Mouse (Mus musculus): ENCODE results near the gene Senp7.
"Not testable (repeated sequence)": the region's sequence is repeated elsewhere in the genome, so short reads cannot be mapped to it uniquely, and the experiment has no call there.

Gene Senp7

DNA sequence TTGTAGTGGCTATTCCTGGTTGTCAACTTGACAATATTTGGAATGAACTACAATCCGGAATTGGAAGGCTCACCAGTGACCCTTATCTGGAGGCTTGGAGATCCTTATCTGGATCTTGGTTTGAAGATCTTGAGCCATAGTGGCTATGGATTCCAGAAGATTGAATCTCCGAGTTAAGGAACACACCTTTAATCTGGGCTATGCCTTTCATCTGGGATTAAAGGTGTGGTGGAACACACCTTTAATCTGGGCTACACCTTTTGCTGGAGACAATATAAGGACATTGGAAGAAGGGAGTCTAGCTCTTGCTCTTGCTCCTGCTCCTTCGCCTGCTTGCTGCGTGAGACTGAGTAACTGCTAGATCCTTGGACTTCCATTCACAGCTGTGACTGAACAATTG lies at the start of gene Senp7:
TSS of gene Senp7 (plus strand) at position 301 of the 400 bp plus-strand sequence.
- CTCF ChIA-PET, result not testable (repeated sequence)

DNA sequence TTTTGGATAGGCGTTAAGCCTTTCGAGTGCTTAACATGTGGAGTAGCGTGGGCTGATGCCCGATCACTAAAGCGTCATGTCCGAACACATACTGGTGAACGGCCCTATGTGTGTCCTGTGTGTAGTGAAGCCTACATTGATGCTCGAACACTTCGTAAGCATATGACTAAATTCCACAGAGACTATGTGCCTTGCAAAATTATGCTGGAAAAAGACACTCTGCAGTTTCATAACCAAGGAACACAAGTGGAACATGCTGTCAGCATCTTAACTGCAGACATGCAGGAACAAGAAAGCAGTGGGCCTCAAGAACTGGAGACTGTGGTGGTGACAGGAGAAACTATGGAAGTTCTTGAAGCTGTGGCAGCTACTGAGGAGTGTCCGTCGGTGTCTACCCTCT lies 41.3 kb upstream of the Senp7 start:
- CTCF ChIA-PET, result no interaction called here

DNA sequence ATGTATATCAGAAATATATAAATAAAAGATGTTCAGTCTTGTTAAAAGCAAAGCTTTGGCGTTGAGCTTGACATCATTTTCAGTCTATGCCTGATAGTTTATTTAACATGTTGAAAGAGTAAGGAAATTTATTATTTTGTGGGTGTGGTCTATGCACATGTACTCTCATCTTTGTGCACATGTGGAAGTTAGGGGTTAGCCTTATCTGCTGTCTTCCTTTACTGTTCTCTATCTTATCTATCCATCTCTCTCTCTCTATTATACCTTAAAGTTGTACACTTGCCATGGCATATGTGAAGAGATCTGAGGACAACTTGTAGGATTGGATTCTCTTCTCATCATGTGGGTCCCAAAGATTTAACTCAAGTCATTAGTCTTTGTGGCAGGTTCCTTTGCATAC lies 39.3 kb upstream of the Senp7 start:
- CTCF ChIA-PET, result no interaction called here

DNA sequence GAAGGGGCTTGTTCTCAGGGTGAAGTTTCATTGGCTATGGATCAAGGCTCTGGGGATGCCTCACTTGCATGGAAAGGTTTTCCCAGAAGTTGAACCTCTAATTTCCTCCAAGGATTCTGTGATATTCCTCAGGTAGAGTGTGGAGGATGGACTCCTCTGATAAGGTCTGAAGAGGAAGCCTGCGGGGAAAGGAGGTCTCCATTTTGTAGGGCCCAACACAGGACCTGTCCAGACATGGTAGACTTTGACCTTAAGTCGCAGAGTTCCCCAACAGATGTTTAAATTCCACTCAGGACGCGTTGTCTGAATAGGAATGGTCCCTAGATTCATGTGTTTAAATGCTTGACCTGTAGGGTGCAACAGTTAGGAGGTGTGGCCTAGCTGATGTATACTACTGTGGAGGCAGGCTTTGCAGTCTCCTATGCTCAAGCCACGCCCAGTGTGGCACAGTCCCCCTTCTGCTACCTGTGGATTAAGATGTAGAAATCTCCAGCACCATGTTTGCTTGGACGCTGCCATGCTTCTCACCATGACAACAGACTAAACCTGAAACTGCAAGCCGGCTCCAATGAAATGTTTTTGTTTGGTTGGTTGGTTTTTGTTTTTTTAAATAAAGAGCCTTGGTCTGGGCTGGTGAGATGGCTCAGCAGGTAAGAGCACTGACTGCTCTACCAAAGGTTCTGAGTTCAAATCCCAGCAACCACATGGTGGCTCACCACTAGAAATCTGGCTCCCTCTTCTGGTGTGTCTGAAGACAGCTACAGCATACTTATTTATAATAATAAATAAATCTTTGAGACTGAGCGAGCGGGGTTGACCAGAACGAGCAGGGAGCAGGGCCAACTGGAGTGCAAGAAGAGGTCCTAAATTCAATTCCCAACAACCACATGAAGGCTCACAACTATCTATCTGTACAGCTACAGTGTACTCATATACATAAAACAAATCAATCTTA lies 35.1 kb upstream of the Senp7 start:
- CTCF ChIA-PET, result no interaction called here

DNA sequence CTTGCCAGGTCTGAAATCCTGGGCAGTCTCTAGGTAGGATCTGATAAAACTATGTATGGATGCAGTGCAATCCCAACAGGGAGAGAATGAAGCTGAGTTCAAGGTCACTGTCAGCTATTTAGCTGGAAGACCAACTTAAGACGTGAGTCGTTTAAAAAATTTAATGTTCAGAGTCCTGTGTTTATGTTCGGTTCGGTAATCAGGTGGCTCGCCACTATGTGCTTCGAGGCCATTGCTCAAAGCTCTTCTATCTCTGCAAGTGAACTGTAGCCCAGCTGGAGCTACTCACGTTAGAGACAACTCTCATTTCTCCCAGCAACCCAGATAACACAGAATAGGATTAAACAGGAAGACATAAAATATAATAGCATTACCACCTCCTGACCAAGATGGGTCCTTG lies 34.1 kb upstream of the Senp7 start:
- CTCF ChIA-PET, result interaction anchor here (1.2 kb wide), 1 partner anchor 17 kb away, joined by 3 read pairs; no protein-coding TSS in a partner anchor

DNA sequence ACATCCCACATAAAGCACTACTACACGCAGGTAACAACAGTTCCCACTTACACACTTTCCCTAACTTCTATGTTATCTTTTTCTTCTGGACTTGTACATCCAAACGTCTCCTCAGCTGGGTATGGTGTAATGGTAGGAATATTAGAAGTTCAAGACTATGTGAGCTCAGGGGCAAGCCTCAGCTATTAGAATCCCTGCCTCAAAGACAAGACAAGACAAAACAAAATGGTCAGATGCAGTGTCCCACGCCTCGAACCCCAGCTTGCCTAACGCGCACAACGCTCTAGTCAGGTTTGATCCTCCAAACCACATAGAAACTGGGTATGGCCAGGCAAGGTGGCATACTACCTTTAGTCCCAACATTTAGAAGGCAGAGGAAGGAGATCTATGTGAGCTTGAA lies 28.5 kb upstream of the Senp7 start:
- CTCF ChIA-PET, result no interaction called here

DNA sequence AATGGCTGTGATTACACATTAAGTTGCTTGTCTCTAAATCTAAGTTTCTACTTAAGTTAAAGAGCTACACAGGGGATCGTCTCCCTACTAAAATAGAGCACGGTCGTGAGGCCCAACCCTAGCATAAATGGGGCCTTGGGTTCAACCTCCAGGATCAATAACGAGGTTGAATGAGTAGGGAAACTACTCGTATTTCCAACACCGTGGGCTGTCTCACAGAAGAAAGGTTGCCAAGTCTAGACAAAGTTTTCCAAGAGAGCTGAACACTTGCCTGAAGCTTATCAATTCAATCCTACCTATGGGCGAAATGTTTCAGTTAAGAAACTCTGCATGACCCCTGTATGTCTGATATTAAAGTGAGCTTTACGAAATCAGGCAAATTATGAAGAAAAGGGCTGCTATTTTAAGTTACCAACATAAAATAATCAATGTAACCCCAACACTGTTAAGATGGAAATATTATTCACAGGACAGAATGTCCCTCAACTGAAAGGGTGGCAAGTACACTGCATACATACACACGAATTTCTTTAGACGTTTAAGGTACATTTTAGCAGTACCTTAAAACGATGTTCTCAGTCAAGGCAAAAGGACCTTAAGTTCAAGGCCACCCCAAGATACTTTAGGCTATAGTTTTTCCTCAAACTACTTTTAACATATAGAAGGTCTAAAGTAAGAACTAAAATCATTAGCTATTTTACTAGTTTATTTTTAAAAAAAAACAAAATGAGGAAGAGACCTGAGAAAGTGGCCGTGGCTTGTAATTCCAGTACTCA lies 20.1 kb upstream of the Senp7 start:
- CTCF ChIA-PET, result interaction anchor here (1.3 kb wide), 1 partner anchor 48 kb away, joined by 5 read pairs; no protein-coding TSS in a partner anchor

DNA sequence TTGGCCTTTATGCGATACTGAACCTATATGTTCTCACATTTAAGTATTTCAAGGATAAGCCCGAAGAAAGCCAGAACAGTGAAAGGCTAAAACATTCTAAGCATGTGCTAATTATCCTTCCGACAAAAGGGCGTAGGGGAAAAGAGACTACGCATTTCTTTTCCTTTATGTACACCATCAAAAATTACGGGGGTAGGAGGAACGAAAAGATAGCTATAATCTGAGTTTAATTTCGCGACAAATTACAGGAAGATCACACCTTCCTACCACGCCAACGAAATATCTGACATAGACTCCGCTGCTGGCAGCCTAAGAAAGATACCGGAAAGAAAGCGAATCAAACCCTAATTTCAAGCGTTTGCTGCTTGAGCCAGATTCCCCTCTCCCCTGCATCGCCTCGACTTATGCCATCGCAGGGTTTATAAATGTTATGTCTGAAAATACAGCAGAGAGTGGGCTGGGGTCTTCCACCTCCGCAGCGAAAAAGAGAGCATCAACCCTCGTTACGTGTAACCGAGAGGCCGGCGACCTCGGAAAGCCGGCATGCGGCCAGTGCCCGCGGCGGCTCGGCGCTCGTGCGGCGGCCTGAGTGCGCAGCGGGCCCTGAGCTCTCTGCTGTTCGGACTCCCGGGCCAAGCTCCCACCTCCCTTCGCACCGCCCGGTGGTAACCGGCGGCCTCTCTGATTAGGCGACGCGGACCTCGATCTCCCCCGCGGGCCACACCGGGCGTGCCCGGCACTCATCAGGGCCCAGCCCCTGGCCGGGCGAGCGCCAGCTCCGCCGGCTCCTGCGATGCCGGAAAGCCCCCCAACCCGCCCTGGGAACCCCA lies 19.2 kb upstream of the Senp7 start:
- CTCF ChIA-PET, result interaction anchor here (0.9 to 1.3 kb wide), 2 partner anchors 35 to 48 kb away, joined by 3 to 5 read pairs; no protein-coding TSS in a partner anchor

DNA sequence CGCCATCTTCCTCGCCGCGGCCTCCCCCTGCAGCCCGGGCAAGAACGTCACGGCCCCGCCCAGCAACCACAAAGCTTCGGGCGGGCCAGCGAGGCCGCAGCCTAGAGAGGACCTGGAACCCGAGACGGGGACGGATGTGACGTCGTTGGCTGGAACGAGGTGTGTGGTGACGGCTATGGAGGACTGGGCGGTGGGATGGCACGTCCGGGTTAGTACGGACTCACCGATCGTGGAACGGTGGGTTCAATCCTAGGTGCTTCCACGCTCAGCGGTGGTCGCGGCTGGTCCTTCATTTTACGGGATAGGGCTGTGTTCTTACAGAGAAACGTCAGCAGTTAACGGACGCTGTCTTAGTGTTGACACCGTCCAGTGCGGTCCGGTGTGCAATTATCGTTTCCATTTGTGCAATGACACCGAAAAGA lies 18.5 kb upstream of the Senp7 start, which contains the start of gene Pcnp:
TSS of gene Pcnp (minus strand) at position 79 of the 422 bp plus-strand sequence.
- CTCF ChIA-PET, result interaction anchor here (0.9 kb wide), 1 partner anchor 34 kb away, joined by 3 read pairs; no protein-coding TSS in a partner anchor

DNA sequence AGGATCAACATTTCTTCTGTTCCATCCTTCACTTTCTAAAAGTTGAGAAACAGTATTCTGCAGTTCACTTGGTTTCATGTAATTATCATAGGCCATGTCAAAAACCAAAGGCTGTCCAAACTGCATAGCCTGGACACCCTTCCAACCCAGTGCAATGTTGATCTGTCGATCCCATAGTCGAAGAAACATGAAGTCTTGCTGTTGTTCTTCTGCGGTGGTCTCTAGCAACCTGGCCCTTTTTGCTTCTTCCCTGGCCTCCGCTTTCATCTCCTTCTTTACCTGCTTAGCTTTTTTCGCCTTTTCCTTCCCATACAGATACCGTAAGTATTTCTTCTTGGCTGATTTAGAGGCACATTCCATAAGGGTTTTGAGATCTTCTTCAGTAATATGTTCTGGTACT lies 13.6 kb upstream of the Senp7 start:
- CTCF ChIA-PET, result no interaction called here

DNA sequence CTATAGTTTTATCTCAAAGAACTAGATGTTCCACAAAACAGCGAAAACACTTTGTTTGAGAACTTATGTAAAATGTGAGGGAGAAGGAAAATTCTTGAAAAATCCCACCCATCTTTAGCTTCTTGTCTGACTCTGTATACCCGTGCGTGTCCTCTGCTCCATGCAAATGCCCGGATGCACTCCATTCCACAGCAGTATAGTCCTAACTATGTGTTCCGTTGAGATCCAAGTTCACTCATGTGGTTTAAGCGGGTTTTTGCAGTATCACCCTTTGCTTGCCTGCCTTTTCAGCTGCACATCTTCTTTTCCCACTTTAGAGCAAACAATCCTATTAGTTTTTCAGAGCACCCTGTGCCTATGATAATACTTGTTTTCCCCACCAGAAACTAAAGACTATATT lies 11.6 kb upstream of the Senp7 start:
- CTCF ChIA-PET, result interaction anchor here (0.6 to 0.7 kb wide), 2 partner anchors 26 to 83 kb away, joined by 4 to 13 read pairs; no protein-coding TSS in a partner anchor

DNA sequence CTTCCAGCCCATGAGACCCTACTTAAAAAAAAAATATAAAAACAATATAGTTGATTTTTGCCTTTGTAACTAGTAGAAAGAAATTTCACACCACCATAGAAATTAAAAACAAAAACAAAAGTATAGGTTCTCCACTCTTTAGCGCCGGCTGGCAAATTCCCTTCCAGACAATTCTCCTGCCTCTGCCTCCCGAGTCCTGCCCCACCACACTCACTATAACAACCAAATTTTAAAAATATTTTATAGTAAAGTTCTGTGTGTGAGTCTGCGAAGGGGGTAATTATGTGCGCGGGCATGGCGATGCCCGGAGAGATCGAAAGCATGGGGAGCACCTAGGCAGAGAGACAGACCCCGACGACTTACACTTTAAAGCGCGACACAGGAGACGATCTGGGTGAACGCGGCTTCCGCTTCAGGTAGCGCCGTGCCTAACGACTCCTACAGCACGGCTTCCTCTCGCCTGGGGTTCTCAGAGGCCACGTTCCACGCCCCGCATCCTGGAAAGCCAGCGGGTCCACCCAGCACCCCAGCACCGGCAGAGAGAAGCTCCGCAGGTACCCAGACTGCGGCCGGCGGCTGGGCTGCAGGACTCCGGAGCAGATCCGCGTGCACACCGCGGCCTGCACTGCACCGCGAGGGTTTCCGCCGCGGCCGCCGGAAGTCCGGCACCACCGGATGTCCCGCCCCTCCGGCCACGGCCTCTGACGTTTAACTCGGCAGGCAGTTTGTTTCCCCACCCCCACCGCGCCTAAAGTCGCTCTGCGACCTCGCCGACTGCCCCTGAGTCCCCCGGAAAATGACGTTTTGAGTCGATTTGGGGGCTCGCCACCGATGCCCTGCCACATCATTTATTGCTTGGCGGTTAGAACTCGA lies 10.8 kb upstream of the Senp7 start, which contains the start of gene Trmt10c:
TSS of gene Trmt10c (minus strand) at position 682 of the 873 bp plus-strand sequence.
- CTCF ChIA-PET, result interaction anchor here (0.7 to 1.1 kb wide), 2 partner anchors 33 to 84 kb away, joined by 4 read pairs; no protein-coding TSS in a partner anchor

DNA sequence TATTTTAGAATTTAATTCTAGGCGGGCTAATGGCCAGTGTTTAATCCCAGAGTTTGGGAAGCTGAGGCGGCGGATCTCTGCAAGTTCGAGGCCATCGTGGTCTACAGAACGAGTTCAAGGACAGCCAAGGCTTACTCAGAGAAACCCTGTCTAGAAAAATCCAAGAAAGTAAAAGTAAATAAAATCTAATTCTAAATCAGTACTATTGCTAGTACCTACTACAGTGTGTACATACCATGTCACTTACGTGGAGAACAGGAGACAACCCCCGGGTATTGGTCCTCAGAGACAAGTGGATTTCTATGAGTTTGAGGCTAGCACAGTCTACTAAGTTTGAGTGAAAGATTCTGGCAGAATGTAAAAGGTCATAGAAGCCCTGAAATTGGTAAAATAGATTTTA lies 10.0 kb upstream of the Senp7 start:
- CTCF ChIA-PET, result interaction anchor here (0.5 to 1.1 kb wide), 2 partner anchors 32 to 144 kb away, joined by 3 to 4 read pairs; no protein-coding TSS in a partner anchor

DNA sequence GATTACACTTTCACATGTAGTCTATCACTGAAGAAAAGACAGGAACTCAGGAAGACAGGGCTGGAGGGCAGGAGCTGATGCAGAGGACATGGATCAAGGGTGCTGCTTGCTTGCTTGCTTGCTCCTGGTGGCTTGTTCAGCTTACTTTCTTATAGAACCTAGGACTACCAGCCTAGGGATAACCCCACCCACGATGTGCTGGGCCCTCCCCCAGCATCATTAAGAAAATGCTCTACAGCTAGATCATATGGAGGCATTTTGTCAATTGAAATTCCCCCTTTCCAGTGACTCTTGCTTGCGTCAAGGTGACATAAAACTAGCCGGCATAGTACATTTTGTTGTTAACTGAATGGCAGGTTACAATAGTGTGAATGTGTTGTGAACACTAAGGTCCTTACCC lies 7.8 kb downstream of the Senp7 start:
- CTCF ChIA-PET, result no interaction called here

DNA sequence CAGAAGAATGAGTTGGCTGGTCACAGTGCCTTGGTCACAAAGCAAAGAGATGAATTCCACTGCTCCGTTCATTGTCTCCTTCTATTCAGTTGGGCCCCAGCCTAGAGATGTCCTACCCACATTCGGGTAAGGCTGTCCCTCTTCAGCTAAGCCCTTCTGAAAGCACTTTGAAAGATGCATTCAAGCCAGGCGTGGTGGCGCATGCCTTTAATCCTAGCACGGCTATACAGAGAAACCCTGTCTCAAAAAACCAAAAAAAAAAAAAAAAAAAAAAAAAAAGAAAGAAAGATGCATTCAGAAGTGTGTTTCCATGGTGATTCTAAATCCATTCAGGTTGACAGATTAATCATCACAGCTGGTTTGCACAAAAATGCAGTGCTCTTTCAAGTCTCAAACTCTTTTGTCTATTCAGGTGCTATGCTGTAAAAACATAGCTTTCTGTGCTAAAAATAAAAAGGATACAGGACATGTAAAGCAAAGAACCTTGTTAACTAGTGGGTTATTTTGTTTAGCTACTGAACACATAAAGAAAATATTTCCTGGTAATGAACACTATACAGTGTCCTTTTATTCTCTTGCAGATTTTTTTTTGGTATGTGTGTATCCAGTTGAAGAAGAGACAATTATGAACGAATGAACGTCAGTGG lies 8.9 kb downstream of the Senp7 start:
- CTCF ChIA-PET, result no interaction called here

DNA sequence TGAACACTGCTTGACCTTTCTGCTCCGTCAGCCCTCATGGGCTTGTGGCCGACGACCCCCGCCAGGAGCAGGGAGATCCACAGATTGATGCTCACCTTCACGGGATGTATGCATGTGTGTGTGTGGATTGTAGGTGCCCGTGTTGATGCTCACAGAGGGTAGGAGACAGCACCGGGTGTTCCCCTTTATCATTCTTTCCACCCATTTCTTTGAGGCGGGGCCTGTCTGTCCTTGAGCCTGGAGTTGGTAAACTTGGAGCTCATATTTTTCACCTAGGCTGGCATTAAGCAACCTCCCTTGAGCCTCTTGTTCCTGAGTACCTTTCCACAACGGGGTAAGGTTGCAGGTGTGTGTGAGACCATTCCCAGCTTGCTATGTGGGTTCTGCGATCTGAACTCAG lies 10.0 kb downstream of the Senp7 start:
- CTCF ChIA-PET, result interaction anchor here (0.5 kb wide), 1 partner anchor 169 kb away, joined by 3 read pairs; no protein-coding TSS in a partner anchor

DNA sequence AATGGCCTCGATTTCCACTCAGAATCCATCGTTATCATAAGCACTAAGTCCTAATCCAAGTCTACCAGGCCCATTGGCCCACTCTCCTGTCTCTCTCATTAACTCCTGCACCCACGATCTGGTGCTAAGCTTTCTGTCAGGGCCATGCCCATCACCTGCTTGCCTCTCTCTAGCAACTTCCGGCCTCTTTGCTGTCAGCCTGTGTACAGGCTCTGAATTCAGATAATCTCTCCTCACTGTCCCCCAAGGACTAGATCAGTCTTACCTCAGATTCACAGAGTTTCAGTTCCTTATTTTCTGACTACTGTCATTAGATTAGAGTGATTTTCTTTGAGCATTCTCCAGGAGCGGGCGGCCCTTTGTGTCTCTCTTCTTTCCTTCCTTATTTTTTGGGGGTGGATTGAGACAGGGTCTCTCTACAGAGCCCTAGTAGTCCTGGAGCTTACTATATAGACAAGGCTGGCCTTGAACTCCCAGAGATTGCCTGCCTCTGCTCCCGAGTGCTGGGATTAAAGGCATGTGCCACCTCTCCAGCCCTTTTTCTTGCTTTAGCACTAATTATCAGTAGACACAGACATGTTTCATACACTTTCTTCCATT lies 14.0 kb downstream of the Senp7 start:
- CTCF ChIA-PET, result no interaction called here

DNA sequence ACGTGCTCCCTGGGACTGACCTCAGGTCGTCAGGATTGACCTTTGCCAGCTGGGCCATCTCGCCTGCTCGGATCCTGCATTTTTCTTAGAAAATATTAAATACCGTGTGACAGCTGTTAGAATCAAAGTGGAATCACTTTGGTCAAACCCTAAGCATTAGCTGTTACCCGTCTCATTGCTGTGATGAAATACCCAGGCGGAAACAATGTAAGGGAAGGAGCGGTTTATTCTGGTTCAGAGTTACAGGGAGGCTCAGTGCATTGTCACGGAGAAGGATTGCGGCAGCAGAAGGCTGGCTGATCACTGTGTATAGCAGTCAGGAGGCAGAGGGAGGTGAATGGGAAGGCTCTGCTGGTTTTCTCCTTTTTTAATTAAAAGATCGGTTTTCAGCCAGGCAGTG lies 14.8 kb downstream of the Senp7 start:
- CTCF ChIA-PET, result no interaction called here

DNA sequence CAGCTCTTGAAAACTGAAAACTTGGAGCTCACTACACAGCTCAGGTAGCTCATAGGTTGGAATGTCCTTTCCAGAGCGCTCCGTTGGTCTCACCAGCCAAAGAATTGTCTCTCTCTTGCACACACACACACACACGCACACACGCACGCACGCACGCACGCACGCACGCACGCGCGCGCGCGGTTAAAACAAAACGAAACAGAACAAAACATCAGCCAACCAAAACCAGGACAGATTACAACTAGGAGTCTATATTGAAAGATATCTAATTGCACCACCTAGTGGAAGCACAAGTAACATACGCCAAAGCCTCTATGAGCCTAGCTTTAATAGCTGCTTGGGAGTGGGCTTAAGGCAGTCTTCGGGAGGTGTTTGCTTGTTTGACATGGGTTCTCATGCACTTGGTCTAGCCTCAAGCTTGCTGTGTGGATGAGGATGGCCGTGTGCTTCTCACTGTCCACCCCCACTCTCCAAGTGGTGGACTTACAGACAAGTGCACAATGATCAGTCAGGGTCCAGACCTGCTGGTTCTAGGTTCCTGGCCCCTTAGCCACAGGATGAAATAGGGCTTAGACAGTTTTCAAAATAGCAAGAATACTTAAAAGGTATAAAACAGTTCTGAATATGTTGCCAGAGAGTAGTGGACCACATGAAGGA lies 16.3 kb downstream of the Senp7 start:
- CTCF ChIA-PET, result interaction anchor here (0.8 kb wide), 1 partner anchor 35 kb away, joined by 3 read pairs; the partner anchor contains the start of gene Pcnp
